Mouse (Mus musculus): ENCODE data around the gene Adipor1. TPM values are rescaled to one million over a fixed set of nuclear protein-coding genes. Genes with fewer than 3 reads are reported as not detected.
"Not testable (repeated sequence)": the region's sequence is repeated elsewhere in the genome, so short reads cannot be mapped to it uniquely, and the experiment has no call there.

The Adipor1 gene
- polyA plus RNA-seq, 1 experiment from 2014 or later, result 75.8 TPM

DNA sequence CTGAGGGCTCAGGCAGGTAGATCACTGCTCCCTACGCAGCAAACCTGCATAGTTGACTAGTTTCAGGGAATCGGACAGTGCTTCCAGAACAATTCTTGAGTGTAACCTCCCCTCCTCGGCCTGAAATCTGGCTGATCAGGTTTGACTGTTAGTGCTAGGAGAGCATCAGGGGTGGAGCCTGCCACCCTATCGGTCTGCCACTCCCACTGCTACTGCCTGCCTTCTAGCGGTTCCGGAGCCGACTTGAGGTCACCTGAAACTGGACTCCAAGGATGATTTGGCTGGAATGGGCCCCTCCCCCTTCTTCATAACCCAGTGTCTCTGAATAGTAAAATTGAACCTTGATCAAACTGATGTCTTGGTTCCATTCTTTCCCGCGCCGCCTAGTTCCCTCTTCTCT, 17.8 kb downstream of the Adipor1 start:
- H3K9me3 ChIP-seq, result no peaks in the 10 kb centered on the region
- H3K4me3 ChIP-seq, result no peak overlapping the region
- 82% methylated on average over 10 of the region's 10 CpGs for WGBS
- no peak overlapping the region for H3K27ac ChIP-seq (replicated peaks)
- DNase-seq (ENCODE audit: low spot score), result no peak
- H3K27me3 ChIP-seq (replicated peaks; ENCODE audit: low read depth, poor library complexity, severe bottlenecking), result no peaks in the 10 kb centered on the region
- no peaks in the 10 kb centered on the region for H3K4me1 ChIP-seq
- peaks cover 57% of the 10 kb centered on the region for H3K36me3 ChIP-seq (replicated peaks)

DNA sequence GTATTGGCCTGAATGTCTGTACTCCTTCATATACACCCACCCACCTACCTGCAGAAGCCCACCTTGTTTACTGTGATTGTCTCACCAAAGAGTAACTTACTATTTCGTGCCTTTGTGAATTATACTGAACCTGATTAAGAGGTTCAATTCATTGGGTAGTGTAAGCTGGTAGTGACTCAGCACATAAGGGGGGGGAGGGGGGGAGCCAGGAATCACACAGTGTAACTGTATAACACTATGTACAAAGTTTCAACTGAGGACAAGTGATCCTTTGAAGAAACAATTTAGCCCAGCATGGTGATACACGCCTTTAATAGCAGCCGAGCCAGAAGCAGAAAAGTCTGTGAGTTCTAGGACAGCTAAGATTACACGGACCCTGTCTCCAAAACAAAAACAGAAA, 18.3 kb downstream of the Adipor1 start:
- DNase-seq (ENCODE audit: low spot score), result no peak
- 93% methylated on average over 4 of the region's 4 CpGs for WGBS
- Histone ChIP-seq H3K27me3 (replicated peaks; ENCODE audit: low read depth, poor library complexity, severe bottlenecking) (no peaks in the 10 kb centered on the region), H3K27ac (replicated peaks) (no peak overlapping the region), H3K9me3 (no peaks in the 10 kb centered on the region), H3K36me3 (replicated peaks) (peaks cover 52% of the 10 kb centered on the region), H3K4me3 (no peak overlapping the region), H3K4me1 (no peaks in the 10 kb centered on the region)

DNA sequence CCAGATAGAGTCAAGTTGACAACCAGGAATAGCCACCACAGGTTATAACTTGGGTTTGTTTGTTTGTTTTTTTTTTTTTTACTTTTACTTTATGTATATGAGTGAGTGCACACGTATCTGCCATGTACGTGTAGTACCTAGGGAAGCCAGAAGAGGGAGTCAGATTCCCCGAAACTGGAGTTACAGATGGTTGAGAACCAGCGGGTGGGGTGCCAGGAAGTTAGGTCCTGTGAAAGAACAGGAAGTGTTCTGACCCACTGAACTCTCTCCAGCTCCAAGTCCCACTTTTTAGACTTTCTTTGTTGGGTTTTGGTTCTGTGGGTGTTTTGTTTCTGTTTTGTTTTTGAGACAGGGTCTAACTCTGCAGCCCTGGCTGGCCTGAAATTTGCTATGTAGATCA, 20.2 kb downstream of the Adipor1 start:
- Histone ChIP-seq H3K4me1 (no peaks in the 10 kb centered on the region), H3K4me3 (no peak overlapping the region), H3K9me3 (no peaks in the 10 kb centered on the region), H3K27me3 (replicated peaks; ENCODE audit: low read depth, poor library complexity, severe bottlenecking) (no peaks in the 10 kb centered on the region), H3K36me3 (replicated peaks) (peaks cover 34% of the 10 kb centered on the region), H3K27ac (replicated peaks) (no peak overlapping the region)
- no peak for DNase-seq (ENCODE audit: low spot score)
- 28% methylated on average over 4 of the region's 4 CpGs for WGBS

DNA sequence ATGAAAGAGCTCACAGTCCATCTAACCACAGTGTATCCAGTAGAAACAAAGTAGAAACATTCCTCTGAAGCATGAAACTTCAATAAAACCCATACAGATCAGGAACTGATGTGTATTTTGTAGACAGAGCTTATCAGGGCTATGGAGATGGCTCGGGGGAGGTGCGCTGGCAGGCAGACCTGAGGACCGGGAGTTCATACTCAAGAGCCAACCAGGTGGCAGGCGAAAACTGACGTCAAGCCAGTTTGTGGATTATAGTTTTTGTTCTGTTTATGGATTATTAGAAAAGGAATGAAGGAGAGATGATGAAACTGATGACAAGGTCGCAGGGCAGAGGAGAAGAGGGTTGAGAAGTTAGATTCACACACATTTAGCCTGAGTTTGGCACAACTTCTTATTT, 25.3 kb downstream of the Adipor1 start:
- no peak for DNase-seq (ENCODE audit: low spot score)
- no peaks in the 10 kb centered on the region for H3K36me3 ChIP-seq (replicated peaks)
- WGBS, result 92% methylated on average over 6 of the region's 6 CpGs

DNA sequence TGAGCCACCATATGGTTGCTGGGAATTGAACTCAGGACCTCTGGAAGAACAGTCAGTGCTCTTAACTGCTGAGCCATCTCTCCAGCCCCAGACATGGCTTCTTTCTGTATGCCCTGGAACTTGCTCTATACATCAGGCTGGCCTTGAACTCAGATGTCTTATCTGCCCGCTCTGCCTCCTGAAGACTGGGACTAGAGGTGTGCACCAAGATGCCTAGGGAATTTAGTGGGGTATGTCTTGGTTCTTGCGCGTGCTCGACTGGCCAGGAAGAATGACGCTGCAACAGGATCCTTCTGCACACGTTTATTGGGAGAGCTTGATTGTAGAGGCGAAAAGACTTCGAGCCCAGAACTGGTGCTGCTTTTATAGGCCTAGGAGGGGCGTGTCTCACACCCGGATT, 26.6 kb downstream of the Adipor1 start:
- not testable (repeated sequence) for H3K36me3 ChIP-seq (replicated peaks); H3K4me3 ChIP-seq; H3K9me3 ChIP-seq; H3K27me3 ChIP-seq (replicated peaks; ENCODE audit: low read depth, poor library complexity, severe bottlenecking); DNase-seq (ENCODE audit: low spot score); H3K4me1 ChIP-seq; H3K27ac ChIP-seq (replicated peaks)
- 90% methylated on average over 8 of the region's 10 CpGs for WGBS

More for the DNA sequence above, 25.3 kb downstream of the Adipor1 start:
- H3K4me1 ChIP-seq, result no peaks in the 10 kb centered on the region
- no peaks in the 10 kb centered on the region for H3K27me3 ChIP-seq (replicated peaks; ENCODE audit: low read depth, poor library complexity, severe bottlenecking)
- no peaks in the 10 kb centered on the region for H3K9me3 ChIP-seq
- no peak overlapping the region for H3K4me3 ChIP-seq
- no peak overlapping the region for H3K27ac ChIP-seq (replicated peaks)

DNA sequence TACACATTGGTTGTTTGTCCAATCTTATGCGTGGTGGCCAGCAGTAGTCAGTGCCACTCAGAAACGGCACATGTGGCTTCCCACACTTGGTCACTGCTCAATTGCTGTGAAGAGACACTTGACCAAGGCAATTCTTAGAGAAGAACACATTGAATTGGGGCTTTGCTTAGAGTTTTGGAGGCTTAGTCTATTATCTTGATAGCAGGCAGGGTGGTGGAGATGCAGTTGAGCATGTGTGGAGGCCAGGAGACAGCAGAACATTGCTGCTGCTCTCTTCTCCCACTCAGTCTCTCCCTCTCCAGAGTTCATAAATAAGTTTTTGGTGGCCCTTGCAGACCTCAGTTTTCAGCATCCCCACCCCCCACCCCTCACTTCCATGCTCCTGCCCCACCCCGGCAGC, 27.2 kb downstream of the Adipor1 start:
- Histone ChIP-seq H3K27me3 (replicated peaks; ENCODE audit: low read depth, poor library complexity, severe bottlenecking) (no peaks in the 10 kb centered on the region), H3K4me1 (no peaks in the 10 kb centered on the region), H3K36me3 (replicated peaks) (no peaks in the 10 kb centered on the region), H3K4me3 (no peak overlapping the region), H3K9me3 (no peaks in the 10 kb centered on the region), H3K27ac (replicated peaks) (no peak overlapping the region)
- DNase-seq (ENCODE audit: low spot score), result no peak
- 97% methylated on average over 3 of the region's 3 CpGs for WGBS

DNA sequence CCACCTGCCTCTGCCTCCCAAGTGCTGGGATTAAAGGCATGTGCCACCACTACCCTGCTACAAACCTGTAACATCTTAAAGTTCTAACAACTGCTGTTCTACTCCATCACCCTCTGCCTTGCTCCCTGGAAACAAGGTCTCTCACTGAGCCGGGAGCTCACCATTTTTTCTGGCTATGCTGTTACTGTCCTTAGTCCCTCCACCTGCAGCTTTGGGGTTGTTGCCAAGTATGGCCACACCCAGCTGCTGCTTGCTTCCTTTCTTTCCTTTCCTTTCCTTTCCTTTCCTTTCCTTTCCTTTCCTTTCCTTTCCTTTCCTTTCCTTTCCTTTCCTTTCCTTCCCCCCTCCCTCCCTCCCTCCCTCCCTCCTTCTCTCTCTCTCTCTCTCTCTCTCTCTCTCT, 28.1 kb downstream of the Adipor1 start:
- H3K27ac ChIP-seq (replicated peaks); H3K4me1 ChIP-seq; H3K27me3 ChIP-seq (replicated peaks; ENCODE audit: low read depth, poor library complexity, severe bottlenecking); H3K36me3 ChIP-seq (replicated peaks); H3K4me3 ChIP-seq; DNase-seq (ENCODE audit: low spot score); H3K9me3 ChIP-seq: not testable (repeated sequence)
- WGBS, result 85% methylated on average over 1 of the region's 1 CpGs

DNA sequence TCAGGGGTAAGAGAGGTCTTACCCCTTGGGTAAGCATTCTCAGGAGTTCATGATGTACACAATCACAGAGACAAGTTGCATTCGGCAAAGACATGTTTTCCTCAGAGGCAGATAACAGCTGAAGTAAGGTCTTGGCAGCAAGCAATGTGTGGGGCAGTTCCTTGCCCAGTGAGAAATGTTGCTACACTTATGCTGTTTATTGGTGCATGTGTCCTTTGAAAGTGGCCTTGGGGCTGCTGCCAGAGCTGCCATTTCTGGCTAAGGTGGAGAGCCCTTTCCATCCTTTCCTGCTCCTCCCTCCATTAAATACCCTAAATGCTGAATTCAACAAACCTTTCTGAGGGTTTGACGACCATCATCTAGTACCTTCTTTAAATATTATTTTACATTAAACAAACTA, 30.2 kb downstream of the Adipor1 start:
- no peak overlapping the region for H3K4me3 ChIP-seq
- no peak for DNase-seq (ENCODE audit: low spot score)
- 89% methylated on average over 2 of the region's 2 CpGs for WGBS
- H3K36me3 ChIP-seq (replicated peaks), result no peaks in the 10 kb centered on the region
- no peaks in the 10 kb centered on the region for H3K9me3 ChIP-seq
- no peaks in the 10 kb centered on the region for H3K27me3 ChIP-seq (replicated peaks; ENCODE audit: low read depth, poor library complexity, severe bottlenecking)
- no peak overlapping the region for H3K27ac ChIP-seq (replicated peaks)
- no peaks in the 10 kb centered on the region for H3K4me1 ChIP-seq

DNA sequence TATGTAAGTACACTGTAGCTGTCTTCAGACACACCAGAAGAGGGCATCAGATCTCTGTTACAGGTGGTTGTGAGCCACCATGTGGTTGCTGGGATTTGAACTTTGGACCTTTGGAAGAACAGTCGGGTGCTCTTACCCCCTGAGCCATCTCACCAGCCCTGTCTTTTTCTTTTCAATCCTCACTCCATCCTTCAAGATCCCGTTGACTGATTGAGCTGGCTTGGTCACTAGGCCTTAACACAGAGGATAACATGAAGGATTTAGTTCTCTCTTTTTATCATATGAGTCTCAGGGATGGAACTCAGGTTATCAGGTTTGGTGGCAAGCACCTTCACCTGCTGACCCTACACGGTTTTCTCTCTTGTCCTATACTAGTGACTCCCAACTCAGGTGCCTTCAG, 33.4 kb downstream of the Adipor1 start:
- H3K36me3 ChIP-seq (replicated peaks); H3K27ac ChIP-seq (replicated peaks); DNase-seq (ENCODE audit: low spot score); H3K27me3 ChIP-seq (replicated peaks; ENCODE audit: low read depth, poor library complexity, severe bottlenecking); H3K4me3 ChIP-seq; H3K9me3 ChIP-seq; H3K4me1 ChIP-seq: not testable (repeated sequence)
- WGBS, result 70% methylated on average over 3 of the region's 3 CpGs

DNA sequence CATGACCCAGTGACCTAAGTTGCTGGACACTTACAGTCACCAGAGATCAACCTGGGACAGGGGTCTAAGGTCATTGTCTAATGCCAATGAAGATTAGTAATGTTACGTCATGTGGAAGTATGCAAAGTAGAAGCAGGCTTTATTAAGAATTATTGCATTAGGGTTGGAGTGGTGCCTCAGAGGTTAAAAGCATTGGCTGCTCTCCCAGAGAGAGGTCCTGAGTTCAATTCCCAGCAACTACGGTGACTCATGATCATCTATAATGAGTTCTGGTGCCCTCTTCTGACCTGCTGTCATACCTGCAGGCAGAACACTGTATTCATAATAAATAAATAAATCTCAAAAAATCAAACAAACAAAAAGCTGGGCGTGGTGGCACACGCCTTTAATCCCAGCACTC, 35.0 kb downstream of the Adipor1 start:
- no peaks in the 10 kb centered on the region for H3K9me3 ChIP-seq
- 89% methylated on average over 4 of the region's 4 CpGs for WGBS
- H3K27ac ChIP-seq (replicated peaks), result no peak overlapping the region

DNA sequence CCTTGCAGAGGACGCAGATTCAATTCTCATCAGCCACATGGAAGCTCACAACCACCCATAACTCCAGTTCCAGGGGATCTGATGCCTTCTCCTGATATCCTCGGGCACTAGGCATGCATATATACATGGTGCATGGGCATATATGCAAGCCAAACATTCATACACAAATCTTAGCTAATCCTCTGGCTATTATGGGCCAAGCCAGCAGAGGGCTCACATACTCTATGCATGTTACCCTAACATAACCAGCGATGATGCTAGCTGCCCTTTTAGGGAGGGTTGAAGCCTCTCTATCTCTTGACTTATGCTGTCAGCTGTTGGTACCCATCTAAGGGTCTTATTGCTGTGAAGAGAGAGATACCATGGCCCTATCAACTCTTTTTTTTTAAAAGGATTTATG, 35.8 kb downstream of the Adipor1 start:
- Histone ChIP-seq H3K27ac (replicated peaks) (no peak overlapping the region), H3K36me3 (replicated peaks) (no peaks in the 10 kb centered on the region), H3K4me1 (peaks cover 10% of the 10 kb centered on the region), H3K4me3 (no peak overlapping the region), H3K9me3 (no peaks in the 10 kb centered on the region), H3K27me3 (replicated peaks; ENCODE audit: low read depth, poor library complexity, severe bottlenecking) (no peaks in the 10 kb centered on the region)
- DNase-seq (ENCODE audit: low spot score), result no peak
- 50% methylated on average over 3 of the region's 3 CpGs for WGBS

More for the DNA sequence above, 35.0 kb downstream of the Adipor1 start:
- Histone ChIP-seq H3K4me1 (peaks cover 9% of the 10 kb centered on the region), H3K36me3 (replicated peaks) (no peaks in the 10 kb centered on the region), H3K4me3 (no peak overlapping the region), H3K27me3 (replicated peaks; ENCODE audit: low read depth, poor library complexity, severe bottlenecking) (no peaks in the 10 kb centered on the region)
- DNase-seq (ENCODE audit: low spot score), result no peak

DNA sequence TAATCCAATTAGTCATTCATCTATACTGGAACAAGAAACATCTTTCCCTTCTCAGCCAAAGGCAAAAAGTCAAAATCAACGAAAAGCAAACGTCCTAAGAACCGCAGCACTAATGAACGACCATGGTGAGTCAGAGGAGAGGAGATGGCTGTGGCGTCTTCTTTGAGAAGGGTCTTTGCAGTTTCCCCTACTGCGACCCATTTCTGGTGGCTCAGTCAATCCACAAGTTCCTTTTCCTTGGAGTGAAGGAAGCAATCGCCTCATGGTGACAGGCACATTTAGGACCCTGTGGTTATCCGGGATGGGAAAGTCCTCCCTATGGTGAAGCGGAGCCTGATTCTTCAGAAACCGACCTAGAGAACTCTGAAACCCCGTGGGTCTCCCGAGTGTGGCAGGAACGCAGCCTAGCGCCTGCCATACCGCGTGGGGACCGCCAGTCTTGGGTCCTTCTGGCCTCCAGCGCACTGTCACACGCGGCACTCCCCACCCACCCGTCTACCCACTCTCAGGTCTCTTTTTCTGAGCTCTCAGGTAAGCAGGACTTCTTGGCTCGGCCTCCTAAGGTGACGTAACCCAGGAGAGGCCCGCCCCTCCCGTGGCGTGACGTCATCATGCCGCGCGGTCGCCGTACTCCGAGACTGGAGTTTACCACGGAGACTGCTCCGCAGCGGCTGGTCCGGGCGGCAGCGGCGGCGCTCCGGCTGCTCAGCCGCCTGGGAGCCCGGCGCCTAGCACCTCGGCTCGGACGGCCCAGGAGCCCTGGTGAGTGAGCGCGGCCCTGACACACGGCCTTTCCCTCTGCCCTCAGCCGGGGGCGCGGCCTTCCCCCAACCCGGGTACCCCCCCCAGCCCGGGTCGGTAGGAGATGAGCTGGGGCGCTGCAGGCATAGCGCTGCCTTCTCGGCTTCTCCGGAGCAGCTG, 40.0 kb downstream of the Adipor1 start, which contains the start of gene Klhl12:
Gene Klhl12, plus strand, starts transcription at position 628 of the 921 bp plus-strand sequence.
- peak within 1 kb of the TSS; percentile 90 for H3K27ac ChIP-seq (replicated peaks)
- peak; percentile 96 for DNase-seq (ENCODE audit: low spot score)
- H3K4me1 ChIP-seq, result peaks cover 19% of the 10 kb centered on the region
- no peaks in the 10 kb centered on the region for H3K27me3 ChIP-seq (replicated peaks; ENCODE audit: low read depth, poor library complexity, severe bottlenecking)
- WGBS, result under 1% methylated on average over 61 of the region's 61 CpGs
- H3K9me3 ChIP-seq, result no peaks in the 10 kb centered on the region
- peak within 1 kb of the TSS; percentile 85 for H3K4me3 ChIP-seq
- H3K36me3 ChIP-seq (replicated peaks), result peaks cover 20% of the 10 kb centered on the region

DNA sequence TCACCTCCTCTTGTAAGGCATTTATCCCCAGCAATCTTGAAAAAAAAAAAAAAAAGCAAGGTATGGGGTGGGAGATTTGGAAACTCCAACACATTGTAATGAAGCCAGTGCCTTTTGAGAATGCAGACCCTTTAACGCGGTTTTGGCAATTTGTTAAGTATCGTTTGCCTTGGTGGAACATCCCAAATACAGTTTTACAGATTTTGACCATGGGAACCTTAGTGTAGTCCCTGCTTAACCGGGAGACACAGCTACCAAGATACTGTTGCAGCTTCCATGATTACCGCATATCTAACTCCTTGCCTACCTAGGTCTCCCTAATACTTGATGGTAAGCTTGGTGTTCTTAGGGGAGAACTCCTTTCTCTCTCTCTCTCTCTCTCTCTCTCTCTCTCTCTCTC, 40.9 kb downstream of the Adipor1 start:
- no peak for DNase-seq (ENCODE audit: low spot score)
- peaks cover 29% of the 10 kb centered on the region for H3K36me3 ChIP-seq (replicated peaks)
- H3K4me1 ChIP-seq, result peaks cover 19% of the 10 kb centered on the region
- H3K9me3 ChIP-seq, result no peaks in the 10 kb centered on the region
- 28% methylated on average over 5 of the region's 5 CpGs for WGBS
- no peaks in the 10 kb centered on the region for H3K27me3 ChIP-seq (replicated peaks; ENCODE audit: low read depth, poor library complexity, severe bottlenecking)
- H3K4me3 ChIP-seq, result peak overlapping the region; percentile 85
- H3K27ac ChIP-seq (replicated peaks), result no peak overlapping the region
